Mouse (Mus musculus) CD8-positive naive resting alpha-beta T cell, adult 2 months (primary cell): ENCODE measurements around the gene Syt2.
A peak's percentile ranks its signal among the peaks of the same experiment; 100 is the strongest.

Experiments used
- DNase-seq, 2 experiments: peaks; one replicate each; pipeline ENCODE4 v3.0.0; 2022; ENCODE audit warnings: low read depth in 2 of 2, low spot score in 2 of 2

Syt2 gene

GRCm38 (mm10) chr1:134741433-134741832 is 95.0 kb downstream of the Syt2 start:
- DNase-seq: no peak

GRCm38 (mm10) chr1:134741946-134742661 is 95.6 kb downstream of the Syt2 start:
- no peak for DNase-seq

GRCm38 (mm10) chr1:134745648-134746047 is 99.2 kb downstream of the Syt2 start:
- no peak for DNase-seq

GRCm38 (mm10) chr1:134747236-134748174 is 101.0 kb downstream of the Syt2 start:
- DNase-seq: peak; percentile 42 to 74

- DNase-seq: no peak
Observed at GRCm38 (mm10) chr1:134749889-134750288, 103.4 kb downstream of the Syt2 start.

GRCm38 (mm10) chr1:134752447-134752846 is 106.0 kb downstream of the Syt2 start:
- no peak for DNase-seq

GRCm38 (mm10) chr1:134753751-134754630 is 107.5 kb downstream of the Syt2 start:
- no peak for DNase-seq

- DNase-seq: no peak
Observed at GRCm38 (mm10) chr1:134754818-134755217, 108.3 kb downstream of the Syt2 start.

GRCm38 (mm10) chr1:134755548-134756189 is 109.2 kb downstream of the Syt2 start:
- no peak for DNase-seq

- no peak for DNase-seq
Observed at GRCm38 (mm10) chr1:134756190-134756873, 109.9 kb downstream of the Syt2 start.

GRCm38 (mm10) chr1:134757230-134757629 is 110.8 kb downstream of the Syt2 start:
- DNase-seq: no peak

GRCm38 (mm10) chr1:134759133-134759532 is 112.7 kb downstream of the Syt2 start:
- no peak for DNase-seq

- DNase-seq: no peak
Observed at GRCm38 (mm10) chr1:134760642-134761041, 114.2 kb downstream of the Syt2 start.

GRCm38 (mm10) chr1:134761534-134761933 is 115.1 kb downstream of the Syt2 start:
- DNase-seq: no peak

- no peak for DNase-seq
Observed at GRCm38 (mm10) chr1:134763250-134763649, 116.8 kb downstream of the Syt2 start.

GRCm38 (mm10) chr1:134763776-134764438 is 117.4 kb downstream of the Syt2 start:
- no peak for DNase-seq

GRCm38 (mm10) chr1:134764831-134765458 is 118.5 kb downstream of the Syt2 start:
- DNase-seq: no peak

GRCm38 (mm10) chr1:134766448-134766847 is 120.0 kb downstream of the Syt2 start:
- DNase-seq: no peak

- DNase-seq: no peak
Observed at GRCm38 (mm10) chr1:134770312-134770711, 123.8 kb downstream of the Syt2 start.
